Comparison of ENCODE assay signal across 9 mouse cellular contexts in the genomic region with DNA sequence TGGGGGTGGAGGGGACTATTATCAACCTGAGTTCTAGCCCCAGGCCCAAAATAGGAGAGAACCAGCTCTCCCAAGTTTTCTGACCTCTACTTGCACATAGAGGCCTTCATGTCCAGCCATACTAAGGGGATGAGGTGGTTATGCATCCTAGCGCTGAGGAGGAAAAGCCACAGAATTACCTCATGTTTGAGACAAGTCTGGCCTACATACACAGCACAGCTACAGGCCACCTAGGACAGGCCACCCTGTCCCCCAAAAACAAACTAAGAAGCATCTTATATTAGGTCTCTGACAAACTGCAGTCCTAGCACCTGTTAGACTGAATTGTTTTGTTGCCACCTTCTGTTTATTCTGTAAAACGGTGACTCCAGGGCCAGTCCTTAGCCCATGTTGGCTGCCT. TPM values are rescaled to one million over a fixed set of nuclear protein-coding genes. Genes with fewer than 3 reads are reported as not detected.
DNase-seq lines count a peak whose midpoint lies in the region; ATAC-seq and TF ChIP-seq lines count a peak whose summit lies in the region.
"Had no signal": no experiment of that assay in that cellular context is flagged by ENCODE, and none has a peak within 500 bp of the region (broad histone marks: within the 10 kb centered on the region; RNA-seq: fewer than 3 reads in every experiment).

No protein-coding gene starts in this region.

- ATAC-seq in kidney, postnatal 0 days (replicated peaks; ENCODE audit: low FRiP score, low read depth) = no peak
- no peak for ATAC-seq in embryonic facial prominence, embryonic 11.5 days (replicated peaks; ENCODE audit: insufficient number of reproducible peaks, low FRiP score, low TSS enrichment, low read depth)
- ATAC-seq in intestine, embryonic 16.5 days = no peak
- ATAC-seq in neural tube, embryonic 13.5 days (ENCODE audit: low read depth) = no peak
- ATAC-seq: activated CD4-positive, CD25-positive, alpha-beta regulatory T cell, adult 4 months had no signal

- H3K4me1 ChIP-seq in kidney, postnatal 0 days (replicated peaks; ENCODE audit: insufficient read depth, low read length) = peaks cover 13% of the 10 kb centered on the region
- no peaks in the 10 kb centered on the region; the same call in 1 of the 2 replicates for H3K4me1 ChIP-seq in embryonic facial prominence, embryonic 11.5 days (ENCODE audit: control insufficient read depth, insufficient read depth, low read length)
- H3K4me1 ChIP-seq in intestine, embryonic 16.5 days (ENCODE audit: control insufficient read depth, insufficient read depth, low read length) = peaks cover 15% of the 10 kb centered on the region; the same call in 1 of the 2 replicates
- peaks cover 33% of the 10 kb centered on the region for H3K4me1 ChIP-seq in neural tube, embryonic 13.5 days (replicated peaks)

- no peak for DNase-seq in kidney, postnatal 0 days (ENCODE audit: low spot score)
- no peak for DNase-seq in kidney, postnatal 14 days
- DNase-seq in embryonic facial prominence, embryonic 11.5 days (ENCODE audit: low spot score) = no peak
- no peak for DNase-seq in layer of hippocampus, postnatal 36 days
- DNase-seq in ovary, postnatal 14 days (ENCODE audit: low spot score) = no peak
- DNase-seq in testis, postnatal 10 days (ENCODE audit: low spot score) = no peak

- peak overlapping the region; percentile 56 for H3K4me2 ChIP-seq in kidney, postnatal 0 days (ENCODE audit: low read length)
- peak overlapping the region; percentile 63 for H3K4me2 ChIP-seq in embryonic facial prominence, embryonic 11.5 days (ENCODE audit: low read depth, low read length)
- H3K4me2 ChIP-seq in intestine, embryonic 16.5 days (ENCODE audit: low read depth, low read length) = peak overlapping the region; percentile 64
- peak overlapping the region; percentile 63 for H3K4me2 ChIP-seq in neural tube, embryonic 13.5 days

- TF ChIP-seq CTCF in kidney, postnatal 0 days (IDR thresholded peaks at IDR 0.05; ENCODE audit: low read depth) = no peak

- H3K27ac ChIP-seq in kidney, postnatal 0 days = peak overlapping the region; percentile 98; the same call in 1 of the 2 replicates
- peak overlapping the region; percentile 99; the same call in 1 of the 2 replicates for H3K27ac ChIP-seq in embryonic facial prominence, embryonic 11.5 days (replicated peaks; ENCODE audit: low read depth, low read length)
- peak overlapping the region; percentile 99 for H3K27ac ChIP-seq in intestine, embryonic 16.5 days (ENCODE audit: low read length)
- peak overlapping the region; percentile 99 for H3K27ac ChIP-seq in neural tube, embryonic 13.5 days (replicated peaks)

- 45% methylated on average over 2 of the region's 2 CpGs for WGBS in kidney, postnatal 0 days
- 49% methylated on average over 2 of the region's 2 CpGs for WGBS in embryonic facial prominence, embryonic 11.5 days
- WGBS in intestine, embryonic 16.5 days = 39% methylated on average over 2 of the region's 2 CpGs
- 24% methylated on average over 2 of the region's 2 CpGs for WGBS in neural tube, embryonic 13.5 days

- H3K27me3 ChIP-seq in kidney, postnatal 0 days (ENCODE audit: insufficient read depth, low read length) = no peaks in the 10 kb centered on the region
- no peaks in the 10 kb centered on the region for H3K27me3 ChIP-seq in embryonic facial prominence, embryonic 11.5 days (ENCODE audit: control insufficient read depth, insufficient read depth, low read length)
- no peaks in the 10 kb centered on the region for H3K27me3 ChIP-seq in intestine, embryonic 16.5 days (replicated peaks; ENCODE audit: control insufficient read depth, insufficient read depth, low read length)
- H3K27me3 ChIP-seq in neural tube, embryonic 13.5 days = no peaks in the 10 kb centered on the region

- no peaks in the 10 kb centered on the region for H3K9me3 ChIP-seq in kidney, postnatal 0 days (replicated peaks; ENCODE audit: low read length)
- H3K9me3 ChIP-seq in embryonic facial prominence, embryonic 11.5 days (replicated peaks; ENCODE audit: control insufficient read depth, low read length) = no peaks in the 10 kb centered on the region
- H3K9me3 ChIP-seq in intestine, embryonic 16.5 days (ENCODE audit: control insufficient read depth, low read length) = no peaks in the 10 kb centered on the region
- no peaks in the 10 kb centered on the region for H3K9me3 ChIP-seq in neural tube, embryonic 13.5 days

- H3K36me3 ChIP-seq in kidney, postnatal 0 days (ENCODE audit: insufficient read depth, low read length) = no peaks in the 10 kb centered on the region
- no peaks in the 10 kb centered on the region for H3K36me3 ChIP-seq in embryonic facial prominence, embryonic 11.5 days (replicated peaks; ENCODE audit: control insufficient read depth, insufficient read depth, low read depth, low read length)
- no peaks in the 10 kb centered on the region for H3K36me3 ChIP-seq in intestine, embryonic 16.5 days (ENCODE audit: control insufficient read depth, insufficient read depth, low read length)
- no peaks in the 10 kb centered on the region for H3K36me3 ChIP-seq in neural tube, embryonic 13.5 days

- H3K4me3 ChIP-seq in kidney, postnatal 0 days (replicated peaks; ENCODE audit: low read depth, low read length) = peak overlapping the region; percentile 100
- peak overlapping the region; percentile 100; the same call in 1 of the 2 replicates for H3K4me3 ChIP-seq in embryonic facial prominence, embryonic 11.5 days (ENCODE audit: low read depth, low read length)
- peak overlapping the region; percentile 99 for H3K4me3 ChIP-seq in intestine, embryonic 16.5 days (ENCODE audit: low read length)
- peak overlapping the region; percentile 72 for H3K4me3 ChIP-seq in neural tube, embryonic 13.5 days

- peak overlapping the region; percentile 92; the same call in 1 of the 2 replicates for H3K9ac ChIP-seq in kidney, postnatal 0 days (ENCODE audit: low read depth, low read length)
- peak overlapping the region; percentile 92 for H3K9ac ChIP-seq in embryonic facial prominence, embryonic 11.5 days (replicated peaks; ENCODE audit: low read length)
- H3K9ac ChIP-seq in intestine, embryonic 16.5 days (ENCODE audit: low read depth, low read length) = peak overlapping the region; percentile 99
- H3K9ac ChIP-seq in neural tube, embryonic 13.5 days = peak overlapping the region; percentile 86

RNA-seq across cellular contexts. Expression of a gene that starts 1.4 kb away (rescaled TPM):
- 86.4 and 90.6 TPM in 2 replicates for polyA plus RNA-seq in kidney, postnatal 0 days (2015; fragmentation: Nextera tagmentation; extraction: Ambion mirVana)
- 175 and 193 TPM in 2 replicates for polyA plus RNA-seq in embryonic facial prominence, embryonic 11.5 days (2014; fragmentation: Nextera tagmentation; extraction: Ambion mirVana)
- polyA plus RNA-seq in intestine, embryonic 16.5 days (2015; fragmentation: Nextera tagmentation; extraction: Ambion mirVana) = 62.2 and 62.6 TPM in 2 replicates
- polyA plus RNA-seq in neural tube, embryonic 13.5 days (2015; fragmentation: Nextera tagmentation; extraction: Ambion mirVana) = 150 and 165 TPM in 2 replicates
- 10 to 100 TPM; 88.4 to 90.0 TPM for total RNA-seq in layer of hippocampus, postnatal 36 days (2021)

RNA-seq across cellular contexts. Expression of a gene that starts 46.9 kb away (rescaled TPM):
- 12.4 and 12.9 TPM in 2 replicates for polyA plus RNA-seq in kidney, postnatal 0 days (2015; fragmentation: Nextera tagmentation; extraction: Ambion mirVana)
- polyA plus RNA-seq in embryonic facial prominence, embryonic 11.5 days (2014; fragmentation: Nextera tagmentation; extraction: Ambion mirVana) = 29.1 and 38.6 TPM in 2 replicates
- polyA plus RNA-seq in intestine, embryonic 16.5 days (2015; fragmentation: Nextera tagmentation; extraction: Ambion mirVana) = 9.2 and 10.6 TPM in 2 replicates
- polyA plus RNA-seq in neural tube, embryonic 13.5 days (2015; fragmentation: Nextera tagmentation; extraction: Ambion mirVana) = 13.5 TPM in 2 replicates
- 10 to 100 TPM; 11.5 to 15.8 TPM for total RNA-seq in layer of hippocampus, postnatal 36 days (2021)
